Mouse (Mus musculus): ENCODE results near the gene Dnajb6.
A peak's percentile ranks its signal among the peaks of the same experiment; 100 is the strongest.
"Not testable (repeated sequence)": the region's sequence is repeated elsewhere in the genome, so short reads cannot be mapped to it uniquely, and the experiment has no call there.

Gene Dnajb6

DNA sequence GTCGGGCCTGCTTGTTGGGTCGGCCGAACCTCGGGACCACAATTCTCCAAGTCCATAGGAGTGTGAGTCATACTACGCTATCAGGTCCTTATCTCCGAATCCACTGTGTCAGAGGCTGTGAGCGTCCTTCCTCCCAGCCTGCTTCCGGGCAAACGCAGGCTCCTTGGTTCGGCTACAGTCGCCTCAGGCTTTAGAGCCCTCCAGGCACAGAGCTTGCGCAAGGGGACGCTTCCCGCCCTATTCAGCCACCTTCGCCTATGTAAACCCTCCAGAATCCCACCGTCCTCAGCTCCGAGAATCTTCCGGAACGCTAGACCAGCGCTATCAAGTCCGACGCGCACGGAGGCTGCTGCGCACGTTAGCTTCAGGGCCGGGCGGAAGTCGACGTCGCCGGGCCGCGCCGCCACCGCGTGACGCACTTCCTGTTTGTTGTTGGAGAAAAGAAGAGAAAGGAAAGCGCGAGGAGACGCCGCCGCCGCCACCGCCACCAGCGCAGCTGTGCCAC, at the start of gene Dnajb6, which contains the start of gene Gm5129:
TSS of gene Dnajb6 (plus strand) at position 132 of the 505 bp plus-strand sequence.
TSS of gene Gm5129 (minus strand) at position 380 of the 505 bp plus-strand sequence.
- DNase-seq (ENCODE audit: low spot score in 2 of 2) = peak; percentile 97 to 98

DNA sequence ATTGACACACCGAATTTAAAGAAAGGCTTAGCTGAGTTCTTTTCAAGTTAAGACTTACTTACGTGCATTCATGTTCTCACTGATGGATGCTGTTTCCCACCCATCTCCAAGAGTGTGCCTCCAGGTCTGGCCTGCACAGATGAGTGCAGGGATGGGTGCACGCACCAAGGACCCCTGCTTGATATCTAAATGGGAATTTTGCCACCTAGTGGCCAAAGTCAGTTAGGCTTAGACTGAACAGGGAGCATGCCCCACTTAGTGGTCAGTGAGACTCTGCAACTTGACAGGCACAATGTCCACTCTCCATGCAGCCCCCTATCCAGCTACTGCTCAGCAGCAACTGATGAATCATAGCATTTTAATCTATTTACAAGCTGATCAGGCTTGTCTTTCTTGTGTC, 47.8 kb upstream of the Dnajb6 start:
- peak in 1 of 2 experiments; percentile 40 for DNase-seq (ENCODE audit: low spot score in 2 of 2)

DNA sequence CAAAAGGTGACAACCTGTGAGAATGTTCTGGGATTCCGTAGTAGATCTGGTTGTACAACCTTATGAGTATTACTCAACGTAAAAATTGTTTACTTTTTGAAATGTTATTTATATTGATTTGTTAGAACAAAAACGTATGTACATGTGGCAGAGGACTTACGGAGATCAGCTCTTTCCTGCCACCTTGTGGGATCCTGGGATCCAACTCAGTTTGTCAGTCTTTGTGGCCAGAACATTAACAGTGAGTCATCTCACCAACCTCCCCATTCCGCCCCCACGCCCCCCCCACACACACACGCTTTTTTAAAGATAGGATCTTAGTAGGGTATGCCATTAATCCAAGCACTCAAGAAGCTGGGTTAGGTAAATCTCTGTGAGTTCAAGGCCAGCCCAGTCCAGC, 47.1 kb upstream of the Dnajb6 start:
- DNase-seq (ENCODE audit: low spot score in 2 of 2) = no peak

DNA sequence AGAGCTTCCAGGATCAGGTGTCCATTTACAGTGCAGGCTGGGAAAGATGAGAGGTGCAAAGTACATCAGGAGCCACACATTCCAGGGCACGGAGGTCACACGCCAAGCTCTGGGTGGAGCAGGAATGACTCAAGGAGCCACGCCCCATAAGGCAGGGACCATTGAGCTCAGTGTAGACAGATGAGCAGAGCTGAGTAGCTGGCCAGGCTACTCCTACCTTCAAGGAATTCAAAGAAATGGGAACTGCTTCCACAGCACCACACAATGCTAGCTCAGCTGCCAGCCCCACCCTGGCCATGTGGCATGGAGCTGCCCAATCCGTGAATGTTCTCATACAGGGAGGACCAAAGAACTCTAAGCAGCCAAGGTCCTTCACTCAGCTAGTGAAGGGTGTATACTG, 37.0 kb upstream of the Dnajb6 start:
- DNase-seq (ENCODE audit: low spot score in 2 of 2) = no peak

DNA sequence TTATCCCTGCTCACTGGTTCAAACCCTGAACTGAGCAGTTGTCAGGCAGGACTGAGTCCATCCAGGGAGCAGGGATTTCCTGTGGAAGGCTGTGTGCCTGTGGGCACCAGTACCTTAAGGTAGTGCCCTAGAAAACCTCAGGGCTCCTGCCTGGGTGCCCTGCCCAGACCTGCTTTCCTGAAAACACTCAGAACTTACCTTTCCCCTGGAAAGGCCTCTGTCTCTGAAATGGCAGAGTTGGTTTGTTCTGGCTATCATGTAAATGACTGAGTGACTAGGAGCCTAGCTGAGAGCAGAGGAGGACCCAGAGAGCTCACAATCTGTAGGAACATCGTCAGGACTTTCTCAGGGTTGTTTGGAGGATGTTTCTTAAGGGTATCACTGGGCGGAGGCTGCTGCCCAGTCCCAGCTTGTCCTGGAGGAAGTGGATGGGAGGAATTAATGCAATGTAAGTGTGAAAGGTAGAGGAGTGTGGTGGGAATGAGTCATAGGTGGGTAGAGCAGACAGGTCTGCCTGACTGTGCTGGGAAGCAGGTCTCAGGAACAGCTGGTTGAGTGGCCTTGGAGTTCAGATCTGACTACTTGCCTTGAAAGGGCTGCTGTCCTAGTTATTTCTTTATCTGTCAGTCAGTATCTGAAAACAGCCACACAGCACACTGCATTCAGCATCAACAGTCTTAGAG, 35.8 kb upstream of the Dnajb6 start:
- no peak for DNase-seq (ENCODE audit: low spot score in 2 of 2)

DNA sequence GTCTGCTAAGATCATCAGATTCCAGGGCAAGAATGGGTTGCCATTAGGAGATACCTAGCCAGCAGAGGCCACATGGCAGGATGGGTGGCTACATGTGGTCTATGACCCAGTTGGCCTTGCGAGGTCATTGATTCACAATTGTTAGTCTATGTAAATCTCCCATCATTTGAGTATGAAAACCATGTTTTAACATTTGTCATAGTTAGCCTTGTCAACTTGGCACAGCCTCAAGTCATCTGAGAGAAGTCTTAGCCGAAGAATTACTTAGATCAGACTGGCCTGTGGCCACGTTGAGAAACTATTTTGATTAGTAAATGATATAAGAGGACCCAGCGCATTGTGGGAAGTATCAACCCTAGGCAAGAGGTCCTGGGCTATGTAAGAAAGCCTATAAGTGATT, 28.2 kb upstream of the Dnajb6 start:
- no peak for DNase-seq (ENCODE audit: low spot score in 2 of 2)

DNA sequence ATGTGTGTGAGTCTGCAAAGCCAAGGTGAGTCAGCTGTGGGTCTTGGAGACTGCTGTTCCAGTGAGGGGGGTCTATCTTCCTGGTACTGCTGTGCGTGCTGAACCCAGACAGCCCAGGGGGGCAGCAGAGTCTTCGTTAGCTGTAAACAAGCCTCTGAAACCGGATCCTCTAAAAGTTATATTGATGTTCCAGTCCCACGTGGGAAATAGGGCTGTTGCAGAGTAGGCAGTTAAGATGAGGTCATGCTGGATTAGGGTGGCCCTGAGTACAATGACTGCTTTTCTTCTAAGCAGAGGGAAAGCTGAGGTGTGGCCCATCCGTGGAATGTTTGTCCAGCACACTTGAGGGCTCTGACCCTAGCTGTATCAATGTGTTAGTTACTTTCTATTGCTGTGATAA, 27.2 kb upstream of the Dnajb6 start:
- DNase-seq (ENCODE audit: low spot score in 2 of 2) = no peak

DNA sequence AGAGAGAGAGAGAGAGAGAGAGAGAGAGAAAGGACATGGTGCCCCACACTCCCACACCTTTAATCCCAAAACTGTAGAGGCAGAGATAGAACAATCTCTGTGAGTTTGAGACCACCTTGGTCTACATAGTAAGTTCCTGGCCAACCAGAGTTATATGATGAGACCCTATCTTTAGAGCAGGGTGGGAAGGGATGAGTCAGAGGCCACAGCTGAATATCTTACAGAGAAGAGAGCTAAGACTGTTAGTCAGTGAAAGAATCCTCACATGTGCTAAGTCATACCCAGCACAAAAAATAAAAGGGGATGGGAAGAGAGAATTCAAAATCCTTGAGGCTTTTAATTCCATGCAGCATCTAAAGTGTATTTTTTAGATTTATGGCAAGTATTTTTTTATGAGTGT, 23.9 kb upstream of the Dnajb6 start:
- DNase-seq (ENCODE audit: low spot score in 2 of 2) = no peak

DNA sequence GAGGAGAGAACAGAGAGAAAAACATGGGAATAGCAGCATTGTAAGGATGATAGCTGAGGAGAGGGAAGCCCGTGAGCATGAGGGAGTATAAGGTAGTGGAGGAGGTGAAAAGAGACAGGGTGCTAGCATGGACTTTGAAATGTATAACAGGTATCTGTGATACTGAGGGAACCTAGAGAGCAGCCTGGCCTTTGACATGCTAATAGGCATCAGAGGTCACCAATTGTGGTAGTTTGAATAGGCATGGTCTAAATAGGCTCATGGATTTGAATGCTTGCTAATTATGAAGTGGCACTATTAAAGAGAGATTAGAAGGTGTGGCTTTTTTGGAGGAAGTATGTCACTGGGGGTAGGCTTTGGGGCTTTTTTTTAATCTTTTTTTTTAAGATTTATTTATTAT, 22.6 kb upstream of the Dnajb6 start:
- no peak for DNase-seq (ENCODE audit: low spot score in 2 of 2)

DNA sequence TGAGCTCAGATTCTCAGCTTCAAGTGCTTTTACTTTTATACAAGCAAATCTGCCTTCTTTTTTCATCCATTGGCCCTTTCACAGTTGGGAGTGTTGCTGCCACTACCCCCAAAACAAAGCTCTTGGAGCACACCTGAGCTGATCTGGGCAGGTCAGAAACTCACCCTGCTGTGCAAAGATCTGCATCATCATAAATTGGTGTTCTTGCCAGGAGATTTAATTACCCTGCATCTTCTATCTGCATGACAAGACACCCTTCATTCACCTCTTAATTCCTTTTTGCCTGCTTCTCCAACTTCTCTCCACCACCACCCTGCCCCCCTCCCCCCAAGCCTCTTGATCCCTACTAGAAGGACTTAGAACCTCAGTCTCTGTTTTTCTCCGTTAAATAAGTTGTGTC, 14.3 kb upstream of the Dnajb6 start:
- DNase-seq (ENCODE audit: low spot score in 2 of 2) = no peak

DNA sequence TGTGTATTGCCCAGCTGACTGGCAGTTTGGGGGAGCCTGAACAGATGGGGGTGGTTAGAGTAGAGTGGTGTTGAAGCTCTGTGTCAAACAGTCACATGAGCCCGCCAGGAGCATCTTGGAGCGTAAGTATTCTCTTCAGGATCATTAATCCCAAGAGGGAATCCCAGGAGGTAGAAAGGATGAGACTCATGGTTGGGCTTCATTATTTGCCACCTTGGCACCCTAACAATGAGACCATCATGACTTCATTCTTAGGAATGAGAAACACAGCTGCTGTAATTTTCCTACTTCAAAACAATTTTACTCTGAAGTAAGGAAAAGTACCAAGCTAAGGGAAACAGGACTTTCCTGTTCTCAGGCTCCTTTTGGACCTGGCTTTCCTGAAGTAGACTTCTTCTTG, 10.1 kb upstream of the Dnajb6 start:
- no peak for DNase-seq (ENCODE audit: low spot score in 2 of 2)

DNA sequence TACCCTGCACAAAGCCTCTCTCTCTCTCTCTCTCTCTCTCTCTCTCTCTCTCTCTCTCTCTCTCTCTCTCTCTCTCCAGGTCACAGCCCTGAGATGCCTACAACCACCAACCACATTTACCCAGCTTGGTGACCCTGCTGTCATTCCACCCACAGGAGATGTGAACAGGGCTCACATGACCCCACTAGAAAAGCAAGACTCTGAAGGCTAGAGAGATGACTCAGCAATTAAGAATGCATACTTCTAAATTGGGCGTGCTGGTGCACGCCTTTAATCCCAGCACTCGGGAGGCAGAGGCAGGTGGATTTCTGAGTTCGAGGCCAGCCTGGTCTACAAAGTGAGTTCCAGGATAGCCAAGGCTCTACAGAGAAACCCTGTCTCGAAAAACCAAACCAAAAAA, 9.4 kb upstream of the Dnajb6 start:
- not testable (repeated sequence) for DNase-seq (ENCODE audit: low spot score in 2 of 2)

DNA sequence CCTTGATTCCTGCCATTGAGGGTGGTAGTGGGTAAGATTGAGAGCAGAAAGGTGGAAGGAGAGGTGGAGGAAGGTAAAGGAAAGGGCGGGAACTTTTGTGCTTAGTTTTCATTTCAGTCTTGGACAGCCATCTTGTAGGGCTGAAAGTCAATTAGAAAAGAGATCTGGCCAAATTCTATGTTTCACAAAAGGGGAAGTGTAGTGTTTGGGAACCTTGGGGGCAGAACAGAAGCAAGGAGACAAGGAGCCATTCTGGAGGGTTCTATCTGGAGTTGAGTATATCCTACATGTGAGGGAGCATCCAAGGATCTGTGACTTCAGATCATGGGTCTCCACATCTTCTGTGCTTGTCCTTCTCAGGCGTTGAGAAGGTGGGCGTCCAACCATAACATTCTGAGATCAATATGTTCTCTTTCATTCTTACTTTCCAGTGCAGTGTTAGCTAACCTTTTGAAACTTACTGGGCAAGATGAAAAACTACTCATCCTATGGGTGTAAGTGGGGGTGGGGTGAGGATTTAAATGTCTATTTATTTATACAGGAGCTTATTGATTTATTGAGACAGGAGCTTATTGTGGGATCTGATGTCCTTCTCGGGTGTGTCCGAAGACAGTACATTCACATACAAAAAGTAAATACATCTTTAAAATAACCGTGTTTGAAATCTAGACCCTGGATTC, 517 bp upstream of the Dnajb6 start:
- DNase-seq (ENCODE audit: low spot score in 2 of 2) = no peak

DNA sequence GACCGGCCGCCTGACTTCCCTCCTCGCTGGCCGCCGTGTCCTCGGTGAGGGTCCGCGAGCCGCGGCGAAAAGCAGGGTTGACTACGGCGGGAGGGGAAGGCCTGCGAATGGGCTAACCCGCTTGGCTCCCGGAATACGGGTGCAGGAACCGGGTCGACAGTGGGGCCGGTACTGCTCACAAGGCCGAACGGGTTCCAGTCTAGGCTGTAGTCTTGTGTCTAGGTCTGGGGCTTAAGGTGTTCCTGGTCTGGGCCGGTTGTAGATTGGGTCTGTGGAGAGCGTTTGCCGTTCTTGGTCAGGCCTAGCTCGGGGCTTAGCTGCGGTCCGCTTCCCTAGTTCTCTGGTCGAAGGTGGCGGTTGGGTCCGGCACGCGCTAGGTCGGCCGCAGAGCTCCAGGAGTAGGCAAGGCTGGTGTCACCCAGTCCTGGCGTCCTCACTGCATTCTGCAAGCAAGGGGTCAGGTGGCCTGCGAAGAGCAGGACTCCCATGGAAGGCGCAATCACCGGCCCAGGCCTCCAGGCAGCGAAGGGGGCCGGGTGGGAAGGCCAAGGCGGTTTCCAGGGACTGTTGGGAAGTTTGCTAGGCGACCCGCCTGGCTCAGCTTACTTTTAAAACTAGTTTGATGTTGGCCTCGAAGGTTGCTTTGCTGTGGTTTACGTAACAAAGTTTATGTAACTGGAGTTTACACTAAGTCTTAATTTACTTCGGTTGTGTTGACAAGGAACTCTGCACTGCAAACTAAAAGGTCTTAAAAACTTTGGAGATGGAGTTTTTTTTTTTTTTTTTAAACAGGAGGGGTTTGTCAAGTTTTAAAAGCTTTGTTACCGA, 799 bp downstream of the Dnajb6 start:
- DNase-seq (ENCODE audit: low spot score in 2 of 2) = peak in 1 of 2 experiments; percentile 39

DNA sequence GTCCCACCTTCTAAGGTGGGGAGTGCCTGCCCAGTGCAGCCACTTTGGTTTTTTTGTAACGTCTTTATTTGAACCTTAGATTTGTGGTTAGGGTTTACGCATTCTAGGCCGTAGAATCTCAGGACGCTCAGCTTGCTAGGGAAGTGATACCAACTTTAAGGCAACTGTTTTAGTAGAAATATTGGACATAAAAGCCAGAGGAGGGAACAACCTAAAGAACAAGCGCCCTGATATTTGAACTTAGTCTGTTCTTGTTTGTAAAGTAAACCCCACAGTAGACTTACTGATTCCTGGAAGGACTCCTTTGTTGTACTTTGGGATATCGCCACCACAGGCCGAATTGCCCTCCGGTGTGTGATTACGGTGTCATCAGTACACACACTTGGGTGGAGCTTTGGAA, 1.5 kb downstream of the Dnajb6 start:
- no peak for DNase-seq (ENCODE audit: low spot score in 2 of 2)

DNA sequence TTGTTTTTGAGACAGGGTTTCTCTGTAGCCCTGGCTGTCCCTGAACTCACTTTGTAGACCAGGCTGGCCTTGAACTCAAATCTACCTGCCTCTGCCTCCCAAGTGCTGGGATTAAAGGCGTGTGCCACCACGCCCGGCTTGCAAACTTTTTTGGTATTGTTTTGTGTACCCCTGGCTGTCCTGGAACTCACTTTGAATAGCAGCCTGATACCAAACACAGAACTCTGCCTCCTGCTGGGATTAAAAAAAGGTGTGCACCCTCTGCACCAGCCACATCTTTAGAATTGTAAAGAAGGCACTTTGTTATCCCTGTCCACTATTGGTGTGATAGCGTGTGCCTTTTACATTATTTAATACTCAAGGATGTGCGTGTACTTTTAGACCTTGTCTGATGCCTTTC, 2.0 kb downstream of the Dnajb6 start:
- DNase-seq (ENCODE audit: low spot score in 2 of 2) = no peak

DNA sequence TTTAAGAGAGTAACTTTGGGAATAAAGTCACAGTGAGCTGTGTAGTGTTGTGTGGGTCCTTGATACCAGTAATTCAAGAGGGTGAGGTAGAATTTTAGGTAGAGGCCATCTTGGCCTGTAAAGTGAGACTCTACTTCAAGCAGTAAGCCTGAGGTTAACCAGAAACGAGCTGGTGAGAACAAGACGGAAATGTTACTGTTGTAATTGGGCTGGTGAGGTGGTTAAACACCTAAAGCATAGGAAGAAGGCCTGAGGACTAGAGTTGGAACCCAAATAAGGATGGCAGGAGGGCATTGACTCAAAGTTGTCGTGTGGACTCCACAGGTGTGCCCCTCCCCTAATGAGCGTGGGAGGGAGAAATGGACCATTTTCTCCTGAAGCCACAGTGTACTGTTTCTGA, 2.6 kb downstream of the Dnajb6 start:
- DNase-seq (ENCODE audit: low spot score in 2 of 2) = no peak

DNA sequence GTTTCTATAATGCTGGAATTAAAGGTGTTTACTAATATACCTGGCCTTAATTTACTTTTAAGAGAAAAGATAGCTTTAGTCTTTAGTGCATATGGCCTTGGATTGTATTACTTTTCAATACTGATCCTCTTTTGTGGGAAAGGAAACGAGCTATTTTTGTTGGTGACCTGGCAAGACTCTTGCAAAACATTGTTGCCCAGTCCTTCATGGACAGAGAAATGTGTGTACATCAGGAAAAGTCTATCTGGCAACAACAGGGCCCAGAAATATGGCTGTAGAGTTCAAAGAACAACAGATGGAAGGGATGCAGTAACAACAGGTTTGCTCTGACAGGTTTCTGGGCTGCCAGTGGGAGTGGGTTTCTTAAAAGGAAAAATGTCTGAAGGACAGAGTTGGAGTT, 5.2 kb downstream of the Dnajb6 start:
- no peak for DNase-seq (ENCODE audit: low spot score in 2 of 2)

DNA sequence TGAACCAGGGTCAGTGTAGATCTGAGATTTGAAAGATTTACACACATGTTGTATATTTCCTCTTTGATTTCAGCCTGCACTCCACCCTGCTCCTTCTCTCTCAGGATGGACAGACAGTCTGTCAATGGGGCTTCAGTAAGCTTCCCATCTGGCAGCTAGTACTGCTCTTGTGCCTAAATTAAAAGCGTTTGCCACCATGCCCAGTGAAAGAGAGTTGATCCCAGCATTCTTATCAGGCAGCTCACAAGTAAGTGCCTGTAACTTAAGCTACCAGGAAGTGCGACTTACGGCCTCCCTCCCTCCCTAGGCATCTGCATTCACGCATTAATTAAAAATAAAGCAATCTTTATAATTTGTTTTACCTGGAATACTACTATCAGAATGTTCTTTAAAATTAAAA, 5.6 kb downstream of the Dnajb6 start:
- DNase-seq (ENCODE audit: low spot score in 2 of 2) = no peak

DNA sequence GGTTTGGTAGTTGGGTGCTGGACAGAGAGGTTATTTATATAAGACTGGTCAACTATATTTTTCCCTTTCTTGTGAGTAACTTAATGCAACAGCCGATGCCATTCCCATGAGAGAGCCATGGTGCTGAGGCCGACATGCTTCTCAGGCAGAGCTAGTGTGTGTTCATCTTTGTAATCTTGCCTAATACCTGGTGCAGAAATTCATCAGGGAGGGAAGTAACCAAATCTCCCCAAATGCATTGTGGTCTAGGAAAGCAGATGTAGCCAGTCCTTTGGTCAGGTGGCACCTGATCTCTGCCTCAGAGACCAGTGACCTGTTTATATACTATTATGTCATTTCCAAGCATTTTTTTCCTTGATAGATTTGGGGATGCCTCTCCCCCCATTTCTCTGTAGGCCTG, 12.2 kb downstream of the Dnajb6 start:
- DNase-seq (ENCODE audit: low spot score in 2 of 2) = no peak

DNA sequence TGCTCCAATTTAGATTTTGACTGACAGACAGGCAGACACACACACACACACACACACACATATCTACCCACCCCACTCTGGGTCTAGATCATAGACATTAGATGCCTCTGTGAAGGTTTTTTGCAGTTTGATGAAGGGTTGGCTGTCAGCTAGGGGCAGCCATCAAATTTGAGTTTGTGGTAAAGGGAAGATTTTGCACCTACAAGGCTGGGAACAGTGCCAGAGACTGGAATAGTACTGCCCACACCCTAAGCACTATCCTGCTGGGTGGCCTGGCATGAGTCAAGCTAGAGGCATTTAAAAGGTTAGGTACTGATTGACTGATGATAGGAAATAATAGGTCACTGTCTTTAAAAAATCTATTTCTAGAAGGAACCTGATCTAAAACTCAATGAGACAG, 15.8 kb downstream of the Dnajb6 start:
- no peak for DNase-seq (ENCODE audit: low spot score in 2 of 2)

DNA sequence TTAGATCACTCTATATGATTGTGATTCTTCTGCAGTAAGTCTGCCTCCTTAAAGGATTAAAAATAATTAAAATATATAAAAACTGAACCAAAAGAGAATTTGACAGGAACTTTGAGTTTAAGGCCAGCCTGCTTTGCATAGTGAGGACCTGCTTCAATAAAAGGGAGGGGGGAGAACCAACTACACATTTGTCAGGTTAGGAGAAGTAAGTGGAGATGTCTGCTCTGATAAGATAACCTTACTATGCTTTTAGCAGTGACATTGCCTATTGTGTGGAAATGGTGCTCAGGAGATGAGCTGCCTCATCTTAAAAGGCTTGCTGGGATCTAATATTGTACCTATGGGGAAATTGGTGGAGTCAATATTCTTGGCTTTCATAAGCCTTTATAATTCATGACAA, 17.4 kb downstream of the Dnajb6 start:
- DNase-seq (ENCODE audit: low spot score in 2 of 2) = no peak

DNA sequence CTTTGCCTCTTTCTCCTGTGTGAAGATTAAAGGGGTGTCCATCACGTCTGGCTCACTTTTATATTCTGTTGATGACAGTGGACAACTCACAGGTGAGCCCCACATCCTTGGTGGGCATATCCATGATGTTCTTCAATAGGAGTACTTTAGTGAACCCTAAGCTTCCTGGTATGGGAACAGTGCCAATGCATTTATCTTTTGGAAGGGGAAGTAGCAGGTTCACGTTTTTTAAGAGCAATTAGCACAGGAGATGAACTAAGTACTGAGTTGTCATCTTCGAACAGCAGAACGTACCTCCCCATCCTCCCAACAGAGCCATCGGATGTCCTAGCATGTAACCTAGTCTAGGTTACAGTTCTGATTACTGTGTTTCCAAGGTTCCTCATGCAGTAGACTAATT, 23.8 kb downstream of the Dnajb6 start:
- DNase-seq (ENCODE audit: low spot score in 2 of 2) = no peak
